Mouse (Mus musculus): ENCODE results near the gene Ugt8a. TPM values are rescaled to one million over a fixed set of nuclear protein-coding genes. Genes with fewer than 3 reads are reported as not detected.

Gene Ugt8a
- polyA plus RNA-seq, 1 experiment from 2014 or later = 0.11 TPM

- 94% methylated on average over 3 of the region's 3 CpGs for whole genome bisulfite sequencing
- Histone ChIP-seq H3K9me3 (replicated peaks) (no peaks in the 10 kb centered on the region), H3K36me3 (no peaks in the 10 kb centered on the region), H3K27ac (no peak overlapping the region), H3K4me3 (no peak overlapping the region), H3K27me3 (ENCODE audit: low read depth, poor library complexity, severe bottlenecking) (peaks cover 27% of the 10 kb centered on the region), H3K4me1 (peaks cover 5% of the 10 kb centered on the region)
- no peak for DNase-seq (ENCODE audit: low spot score)
Measured at GRCm38 (mm10) chr3:125932594-125933237, 5.7 kb downstream of the Ugt8a start.

- Histone ChIP-seq H3K27ac (no peak overlapping the region), H3K4me1 (no peaks in the 10 kb centered on the region), H3K9me3 (replicated peaks) (no peaks in the 10 kb centered on the region), H3K4me3 (no peak overlapping the region), H3K36me3 (no peaks in the 10 kb centered on the region), H3K27me3 (ENCODE audit: low read depth, poor library complexity, severe bottlenecking) (peaks cover 10% of the 10 kb centered on the region; the same call in 1 of the 2 replicates)
- DNase-seq (ENCODE audit: low spot score) = no peak
- 33% methylated on average over 1 of the region's 1 CpGs for WGBS
Measured at GRCm38 (mm10) chr3:125931059-125931458, 7.4 kb downstream of the Ugt8a start.

DNA sequence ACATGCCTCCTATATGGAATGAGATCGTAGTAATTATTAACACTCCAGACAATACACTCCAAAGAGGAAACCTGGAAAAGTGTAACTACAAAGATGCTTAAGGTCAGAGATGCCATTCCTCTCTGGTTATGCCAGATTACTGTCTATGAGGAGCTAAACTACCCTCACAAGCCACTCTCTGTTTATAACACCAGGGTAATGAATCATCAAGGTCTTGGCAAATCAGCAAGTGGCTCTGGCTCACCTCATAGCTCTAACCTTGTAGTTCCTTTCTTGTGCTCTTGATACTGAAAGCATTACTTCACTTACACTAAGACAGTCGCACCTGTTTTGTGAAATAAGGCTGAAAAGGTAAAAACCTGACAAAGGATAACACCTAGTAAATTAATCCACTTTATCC lies 17.5 kb downstream of the Ugt8a start:
- WGBS = 82% methylated on average over 2 of the region's 2 CpGs

GRCm38 (mm10) chr3:125898976-125899375 lies 39.4 kb downstream of the Ugt8a start:
- no peak overlapping the region for H3K27ac ChIP-seq
- H3K36me3 ChIP-seq = no peaks in the 10 kb centered on the region
- H3K4me1 ChIP-seq = no peaks in the 10 kb centered on the region
- no peaks in the 10 kb centered on the region for H3K9me3 ChIP-seq (replicated peaks)
- no peaks in the 10 kb centered on the region for H3K27me3 ChIP-seq (ENCODE audit: low read depth, poor library complexity, severe bottlenecking)
- 93% methylated on average over 1 of the region's 1 CpGs for WGBS
- no peak overlapping the region for H3K4me3 ChIP-seq
- DNase-seq (ENCODE audit: low spot score) = no peak

More for the DNA sequence above, 17.5 kb downstream of the Ugt8a start:
- no peak overlapping the region for H3K4me3 ChIP-seq
- no peaks in the 10 kb centered on the region for H3K36me3 ChIP-seq
- no peak for DNase-seq (ENCODE audit: low spot score)
- no peaks in the 10 kb centered on the region for H3K9me3 ChIP-seq (replicated peaks)
- no peaks in the 10 kb centered on the region for H3K4me1 ChIP-seq
- H3K27ac ChIP-seq = no peak overlapping the region
- no peaks in the 10 kb centered on the region for H3K27me3 ChIP-seq (ENCODE audit: low read depth, poor library complexity, severe bottlenecking)

GRCm38 (mm10) chr3:125887109-125887508 lies 51.3 kb downstream of the Ugt8a start:
- H3K36me3 ChIP-seq = no peaks in the 10 kb centered on the region
- no peak overlapping the region for H3K27ac ChIP-seq
- H3K27me3 ChIP-seq (ENCODE audit: low read depth, poor library complexity, severe bottlenecking) = no peaks in the 10 kb centered on the region
- H3K4me3 ChIP-seq = no peak overlapping the region
- H3K4me1 ChIP-seq = no peaks in the 10 kb centered on the region
- DNase-seq (ENCODE audit: low spot score) = no peak
- 72% methylated on average over 2 of the region's 2 CpGs for WGBS
- H3K9me3 ChIP-seq (replicated peaks) = no peaks in the 10 kb centered on the region

- 93% methylated on average over 2 of the region's 2 CpGs for WGBS
Measured at GRCm38 (mm10) chr3:125884879-125885278, 53.5 kb downstream of the Ugt8a start.

DNA sequence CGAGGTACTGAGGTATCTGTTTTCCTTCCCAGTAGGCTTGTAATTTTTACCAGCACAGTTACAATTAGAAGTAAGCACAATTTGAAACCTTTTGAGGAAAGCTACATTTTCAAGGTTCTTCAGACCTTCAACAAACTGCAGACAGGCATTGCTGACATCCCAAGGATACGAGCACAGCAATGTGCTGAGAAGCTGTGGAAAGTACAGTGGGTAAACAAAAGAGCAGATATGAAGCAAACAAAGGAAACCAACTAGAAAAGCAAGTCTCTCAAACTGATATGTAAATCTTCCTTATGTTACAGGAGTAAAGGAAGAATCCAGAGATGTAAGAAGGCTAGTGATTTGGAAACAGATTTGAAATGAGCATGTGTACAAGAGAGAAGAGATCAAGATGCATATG lies 54.0 kb downstream of the Ugt8a start:
- 91% methylated on average over 2 of the region's 2 CpGs for WGBS
- Histone ChIP-seq H3K4me3 (no peak overlapping the region), H3K4me1 (no peaks in the 10 kb centered on the region), H3K27ac (no peak overlapping the region), H3K36me3 (no peaks in the 10 kb centered on the region), H3K9me3 (replicated peaks) (no peaks in the 10 kb centered on the region), H3K27me3 (ENCODE audit: low read depth, poor library complexity, severe bottlenecking) (no peaks in the 10 kb centered on the region)
- DNase-seq (ENCODE audit: low spot score) = no peak

More at GRCm38 (mm10) chr3:125884879-125885278, 53.5 kb downstream of the Ugt8a start:
- no peak for DNase-seq (ENCODE audit: low spot score)
- Histone ChIP-seq H3K36me3 (no peaks in the 10 kb centered on the region), H3K9me3 (replicated peaks) (no peaks in the 10 kb centered on the region), H3K27me3 (ENCODE audit: low read depth, poor library complexity, severe bottlenecking) (no peaks in the 10 kb centered on the region), H3K4me1 (no peaks in the 10 kb centered on the region), H3K4me3 (no peak overlapping the region), H3K27ac (no peak overlapping the region)

- H3K4me1 ChIP-seq = no peaks in the 10 kb centered on the region
- H3K27ac ChIP-seq = no peak overlapping the region
- no peak for DNase-seq (ENCODE audit: low spot score)
- no peaks in the 10 kb centered on the region for H3K27me3 ChIP-seq (ENCODE audit: low read depth, poor library complexity, severe bottlenecking)
- no peaks in the 10 kb centered on the region for H3K36me3 ChIP-seq
- no peaks in the 10 kb centered on the region for H3K9me3 ChIP-seq (replicated peaks)
- no peak overlapping the region for H3K4me3 ChIP-seq
Measured at GRCm38 (mm10) chr3:125883009-125883408, 55.4 kb downstream of the Ugt8a start.

DNA sequence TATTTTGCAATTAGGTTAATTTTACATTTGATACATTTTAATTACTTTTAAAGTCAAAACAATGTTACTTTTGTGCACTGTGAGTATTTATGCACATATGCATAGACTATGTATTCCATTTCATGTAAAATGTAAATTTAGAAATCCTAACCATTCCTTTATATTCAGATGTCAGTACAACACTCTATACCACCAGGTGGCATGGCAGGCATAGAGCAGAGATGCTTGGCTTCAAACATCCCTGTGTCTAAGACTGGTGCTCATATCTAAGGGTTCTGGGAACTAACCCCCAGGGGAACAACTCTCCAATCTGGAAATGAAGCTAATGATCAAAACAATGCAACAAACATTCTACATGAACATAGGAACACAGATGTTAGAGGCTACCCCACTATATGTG lies 56.6 kb downstream of the Ugt8a start:
- no peaks in the 10 kb centered on the region for H3K36me3 ChIP-seq
- no peak overlapping the region for H3K4me3 ChIP-seq
- no peaks in the 10 kb centered on the region for H3K9me3 ChIP-seq (replicated peaks)
- H3K4me1 ChIP-seq = no peaks in the 10 kb centered on the region
- no peak for DNase-seq (ENCODE audit: low spot score)
- no peaks in the 10 kb centered on the region for H3K27me3 ChIP-seq (ENCODE audit: low read depth, poor library complexity, severe bottlenecking)
- H3K27ac ChIP-seq = no peak overlapping the region

DNA sequence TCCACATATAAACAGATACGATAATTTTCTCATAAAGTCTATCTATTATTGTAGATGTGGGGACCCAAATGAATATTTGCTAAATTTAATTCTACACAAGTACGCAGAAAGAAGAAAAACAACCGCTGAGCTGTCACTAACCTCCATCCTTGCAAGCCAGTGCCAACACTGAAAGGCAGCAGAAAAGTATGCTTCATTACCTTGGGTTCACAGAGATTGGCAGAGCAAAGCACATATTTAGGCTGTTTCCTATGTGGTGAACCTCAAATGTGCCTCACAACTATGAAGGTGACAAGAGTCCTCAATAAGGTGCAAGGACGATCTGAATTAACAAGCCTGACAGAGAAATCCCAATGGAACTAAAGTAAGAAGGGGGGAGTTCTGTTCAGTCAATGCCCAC lies 64.0 kb downstream of the Ugt8a start:
- Histone ChIP-seq H3K4me3 (no peak overlapping the region), H3K27me3 (ENCODE audit: low read depth, poor library complexity, severe bottlenecking) (no peaks in the 10 kb centered on the region), H3K4me1 (no peaks in the 10 kb centered on the region), H3K27ac (no peak overlapping the region), H3K36me3 (no peaks in the 10 kb centered on the region), H3K9me3 (replicated peaks) (no peaks in the 10 kb centered on the region)
- 93% methylated on average over 4 of the region's 4 CpGs for WGBS
- no peak for DNase-seq (ENCODE audit: low spot score)

DNA sequence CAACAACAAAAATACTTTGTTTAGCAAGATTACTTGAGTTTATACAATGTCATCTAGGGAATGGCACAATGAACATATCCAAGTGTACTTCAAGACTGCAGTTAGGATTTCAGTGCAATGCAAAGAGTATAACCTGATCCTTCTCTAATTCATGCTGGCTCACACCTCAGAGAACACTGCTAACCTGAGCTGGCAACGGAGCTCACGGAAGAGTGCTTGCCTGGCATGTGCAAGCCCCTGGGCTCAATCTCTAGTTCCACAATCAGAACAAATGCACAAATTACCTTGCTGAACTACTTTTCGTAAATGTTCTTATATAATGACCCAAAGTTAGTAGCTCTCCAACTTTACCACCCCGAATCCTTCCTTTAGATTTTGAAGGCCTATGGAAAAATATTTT lies 68.5 kb downstream of the Ugt8a start:
- H3K9me3 ChIP-seq (replicated peaks) = no peaks in the 10 kb centered on the region
- H3K4me3 ChIP-seq = no peak overlapping the region
- DNase-seq (ENCODE audit: low spot score) = no peak
- H3K27ac ChIP-seq = no peak overlapping the region
- H3K4me1 ChIP-seq = no peaks in the 10 kb centered on the region
- WGBS = 92% methylated on average over 4 of the region's 4 CpGs
- no peaks in the 10 kb centered on the region for H3K36me3 ChIP-seq
- H3K27me3 ChIP-seq (ENCODE audit: low read depth, poor library complexity, severe bottlenecking) = no peaks in the 10 kb centered on the region

DNA sequence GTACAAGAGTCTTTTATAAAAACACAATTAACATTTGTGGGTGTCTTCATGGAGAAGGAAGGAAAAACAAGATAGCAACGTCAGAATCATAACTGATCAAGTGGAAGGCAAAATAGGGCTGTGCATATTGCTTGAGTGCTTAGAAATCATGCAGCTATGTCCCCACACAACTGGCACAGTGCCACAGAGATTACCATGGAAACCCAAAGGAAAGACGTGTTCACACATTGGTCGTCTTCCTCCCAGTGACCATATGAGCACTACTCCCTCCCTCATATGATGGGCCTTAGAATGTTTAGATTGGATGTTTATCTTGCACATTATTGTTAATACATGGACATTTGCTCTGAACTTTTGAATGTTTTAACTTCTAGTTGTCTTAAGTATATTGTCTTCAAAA lies 76.8 kb downstream of the Ugt8a start:
- 87% methylated on average over 3 of the region's 3 CpGs for WGBS
- H3K27ac ChIP-seq = no peak overlapping the region
- H3K4me3 ChIP-seq = no peak overlapping the region
- H3K4me1 ChIP-seq = no peaks in the 10 kb centered on the region
- H3K36me3 ChIP-seq = no peaks in the 10 kb centered on the region
- no peak for DNase-seq (ENCODE audit: low spot score)
- H3K9me3 ChIP-seq (replicated peaks) = no peaks in the 10 kb centered on the region
- H3K27me3 ChIP-seq (ENCODE audit: low read depth, poor library complexity, severe bottlenecking) = no peaks in the 10 kb centered on the region

DNA sequence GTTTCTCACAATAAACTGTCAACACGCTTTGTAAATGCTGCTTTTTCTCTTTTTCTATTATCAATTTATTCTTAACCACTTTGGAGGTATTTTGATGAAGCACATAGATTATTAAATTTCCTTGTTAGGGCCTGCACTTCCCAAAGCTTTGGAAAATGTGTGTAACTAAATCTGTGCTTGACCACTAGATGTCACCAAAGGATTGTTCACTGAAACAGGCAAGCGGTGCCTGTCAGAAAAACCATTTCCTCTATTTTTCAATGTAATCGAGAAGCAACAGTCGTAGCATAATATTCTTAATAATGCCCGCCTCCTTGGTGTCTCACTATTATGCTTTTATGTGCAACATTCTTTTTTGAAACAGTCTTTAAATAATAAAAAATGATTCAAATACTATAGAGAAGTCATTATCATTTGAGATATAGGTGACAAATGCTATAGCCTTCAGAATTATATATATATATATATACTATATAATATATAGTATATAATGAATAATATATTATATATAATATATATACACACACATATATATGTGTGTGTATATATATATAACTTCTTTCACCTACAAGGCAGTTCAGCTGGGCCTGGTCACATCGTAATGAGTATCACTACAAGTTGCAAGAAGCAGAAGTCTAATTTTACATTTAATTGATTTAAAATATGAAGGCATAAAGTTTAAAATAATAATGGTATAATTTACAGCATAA lies 89.1 kb downstream of the Ugt8a start:
- H3K9me3 ChIP-seq (replicated peaks) = no peaks in the 10 kb centered on the region
- H3K4me1 ChIP-seq = no peaks in the 10 kb centered on the region
- no peaks in the 10 kb centered on the region for H3K36me3 ChIP-seq
- H3K27ac ChIP-seq = no peak overlapping the region
- no peak overlapping the region for H3K4me3 ChIP-seq
- WGBS = 36% methylated on average over 6 of the region's 6 CpGs
- no peak for DNase-seq (ENCODE audit: low spot score)
- no peaks in the 10 kb centered on the region for H3K27me3 ChIP-seq (ENCODE audit: low read depth, poor library complexity, severe bottlenecking)

- Histone ChIP-seq H3K27me3 (ENCODE audit: low read depth, poor library complexity, severe bottlenecking) (no peaks in the 10 kb centered on the region), H3K36me3 (no peaks in the 10 kb centered on the region), H3K27ac (no peak overlapping the region), H3K4me3 (no peak overlapping the region), H3K9me3 (replicated peaks) (no peaks in the 10 kb centered on the region), H3K4me1 (no peaks in the 10 kb centered on the region)
- 88% methylated on average over 4 of the region's 4 CpGs for WGBS
- no peak for DNase-seq (ENCODE audit: low spot score)
Measured at GRCm38 (mm10) chr3:125828051-125828450, 110.4 kb downstream of the Ugt8a start.
